Mouse (Mus musculus) mesoderm, embryonic 11.5 days (tissue): ENCODE results near the gene Arid2.
"Not testable (repeated sequence)": the region's sequence is repeated elsewhere in the genome, so short reads cannot be mapped to it uniquely, and the experiment has no call there.

Experiments used
- DNase-seq: peaks from one replicate; pipeline ENCODE4 v3.0.0-alpha.2; 2012; ENCODE audit warnings: low read depth, low spot score

Arid2 gene

GRCm38 (mm10) chr15:96287369-96287975, at the start of gene Arid2:
Arid2 (plus strand) TSS chr15:96287518.
- DNase-seq = peak; percentile 71

- no peak for DNase-seq
These were observed 49.2 kb upstream of the Arid2 start for GRCm38 (mm10) chr15:96238071-96238470.

GRCm38 (mm10) chr15:96244171-96244570, 43.1 kb upstream of the Arid2 start:
- DNase-seq = no peak

- DNase-seq = not testable (repeated sequence)
These were observed 42.6 kb upstream of the Arid2 start for GRCm38 (mm10) chr15:96244715-96245114.

- peak; percentile 33 for DNase-seq
These were observed 33.5 kb upstream of the Arid2 start for GRCm38 (mm10) chr15:96253827-96254226.

- peak; percentile 26 for DNase-seq
These were observed 33.0 kb upstream of the Arid2 start for GRCm38 (mm10) chr15:96254356-96254755.

- DNase-seq = no peak
These were observed 29.5 kb upstream of the Arid2 start for GRCm38 (mm10) chr15:96257781-96258180.

- DNase-seq = no peak
These were observed 22.7 kb upstream of the Arid2 start for GRCm38 (mm10) chr15:96264614-96265013.

- DNase-seq = no peak
These were observed 19.4 kb upstream of the Arid2 start for GRCm38 (mm10) chr15:96267933-96268332.

GRCm38 (mm10) chr15:96268610-96269009, 18.7 kb upstream of the Arid2 start:
- DNase-seq = no peak

GRCm38 (mm10) chr15:96269402-96269801, 17.9 kb upstream of the Arid2 start:
- DNase-seq = no peak

- DNase-seq = no peak
These were observed 16.9 kb upstream of the Arid2 start for GRCm38 (mm10) chr15:96270272-96270880.

GRCm38 (mm10) chr15:96272356-96272755, 15.0 kb upstream of the Arid2 start:
- DNase-seq = no peak

- no peak for DNase-seq
These were observed 13.0 kb upstream of the Arid2 start for GRCm38 (mm10) chr15:96274341-96274740.

- DNase-seq = no peak
These were observed 12.1 kb upstream of the Arid2 start for GRCm38 (mm10) chr15:96275198-96275597.

GRCm38 (mm10) chr15:96275810-96276493, 11.4 kb upstream of the Arid2 start:
- DNase-seq = no peak

GRCm38 (mm10) chr15:96277061-96277460, 10.3 kb upstream of the Arid2 start:
- DNase-seq = no peak

- DNase-seq = no peak
These were observed 6.1 kb upstream of the Arid2 start for GRCm38 (mm10) chr15:96281236-96281635.

GRCm38 (mm10) chr15:96283141-96283540, 4.2 kb upstream of the Arid2 start:
- no peak for DNase-seq

GRCm38 (mm10) chr15:96283920-96284431, 3.3 kb upstream of the Arid2 start:
- peak; percentile 53 for DNase-seq

GRCm38 (mm10) chr15:96284711-96285322, 2.5 kb upstream of the Arid2 start:
- peak; percentile 60 for DNase-seq

GRCm38 (mm10) chr15:96285323-96286014, 1.8 kb upstream of the Arid2 start:
- DNase-seq = peak; percentile 94
